Mouse (Mus musculus): ENCODE results near the gene Sars2.
A peak's percentile ranks its signal among the peaks of the same experiment; 100 is the strongest.

DNA sequence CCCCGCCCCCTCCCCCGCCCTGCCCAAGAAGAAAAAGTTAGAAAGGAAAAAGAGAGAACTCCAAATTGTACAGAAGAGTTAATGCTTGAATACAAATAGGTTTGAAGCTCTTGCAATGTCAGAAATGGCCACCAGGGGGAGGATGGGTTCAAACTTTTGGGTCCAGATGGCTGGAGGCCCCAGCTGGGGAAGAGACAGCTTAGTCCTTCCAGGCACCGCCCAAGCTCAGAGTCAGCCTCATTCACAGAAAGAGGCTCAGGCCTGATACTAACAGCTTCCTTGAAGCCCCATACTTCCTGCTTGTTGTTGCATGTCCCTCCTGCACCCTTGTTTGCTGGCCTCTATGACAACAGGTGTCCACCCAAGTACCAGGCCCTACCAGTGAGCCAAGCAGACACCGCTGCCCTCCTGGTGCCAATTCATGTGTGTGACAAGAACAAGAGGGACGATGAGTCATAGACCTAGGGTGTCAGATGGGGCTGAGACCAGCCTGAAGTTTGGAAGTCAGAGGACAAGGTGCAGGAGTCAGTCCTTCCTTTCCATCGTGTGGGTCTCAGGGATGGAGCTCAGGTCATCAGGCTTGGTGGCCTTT is 38.4 kb downstream of the Sars2 start:
- TF ChIP-seq CTCF (IDR thresholded peaks at IDR 0.05; ENCODE audit: extremely low read depth, insufficient read depth, insufficient read length, insufficient replicate concordance) (peak; percentile 80), POLR2A (IDR thresholded peaks at IDR 0.05; ENCODE audit: low read depth, low read length) (no peak)

All from spleen, adult 2 months (tissue).